Mouse (Mus musculus) lung, postnatal 0 days (tissue): ENCODE data around the gene Myog. TPM values are rescaled to one million over a fixed set of nuclear protein-coding genes. Genes with fewer than 3 reads are reported as not detected.
A peak's percentile ranks its signal among the peaks of the same experiment; 100 is the strongest.

Experiments used
- ATAC-seq: fragments of 200-750 bp; cut with Nextera tagmentation; 2 replicates; pipeline ENCODE4 v1.8.0; 2017; ENCODE audit warnings: moderate library complexity
- DNase-seq: peaks from one replicate; pipeline ENCODE4 v3.0.0-alpha.2; 2016; ENCODE audit warnings: low spot score
- H3K27ac ChIP-seq: fragments of 300-500 bp; sonication (generic); 2 replicates; pipeline ENCODE4 v1.5.1; 2014; ENCODE audit warnings: antibody characterized with exemption, mild to moderate bottlenecking, low read length, mixed read lengths
- H3K27me3 ChIP-seq: fragments of 300-500 bp; sonication (generic); replicated peaks from 2 replicates; pipeline ENCODE4 v1.6.1; 2014; ENCODE audit warnings: low read length, mixed read lengths; ENCODE audit not compliant: insufficient read depth
- H3K36me3 ChIP-seq: fragments of 300-500 bp; sonication (generic); 2 replicates; pipeline ENCODE4 v1.6.1; 2014; ENCODE audit warnings: low read length, mixed read lengths; ENCODE audit not compliant: insufficient read depth
- H3K4me1 ChIP-seq: fragments of 300-500 bp; sonication (generic); 2 replicates; pipeline ENCODE4 v1.6.1; 2014; ENCODE audit warnings: antibody characterized with exemption, low read depth, low read length, mixed read lengths; ENCODE audit not compliant: insufficient read depth
- H3K4me2 ChIP-seq: fragments of 300-500 bp; sonication (generic); replicated peaks from 2 replicates; pipeline ENCODE4 v1.6.1; 2014; ENCODE audit warnings: low read depth, mild to moderate bottlenecking, low read length, moderate library complexity, mixed read lengths
- H3K4me3 ChIP-seq: fragments of 300-500 bp; sonication (generic); 2 replicates; pipeline ENCODE4 v1.5.1; 2014; ENCODE audit warnings: low read depth, low read length
- H3K9ac ChIP-seq: fragments of 300-500 bp; sonication (generic); replicated peaks from 2 replicates; pipeline ENCODE4 v1.6.1; 2014; ENCODE audit warnings: low read depth, mild to moderate bottlenecking
- H3K9me3 ChIP-seq: fragments of 300-500 bp; sonication (generic); 2 replicates; pipeline ENCODE4 v1.6.1; 2016; ENCODE audit warnings: low read length, mixed read lengths
- CTCF ChIP-seq: IDR thresholded peaks from 2 replicates; pipeline ENCODE4 v1.5.1; 2016; ENCODE audit warnings: antibody characterized with exemption, mild to moderate bottlenecking
- EP300 ChIP-seq: IDR thresholded peaks from 2 replicates; pipeline ENCODE4 v1.6.1; 2016; ENCODE audit warnings: antibody characterized with exemption, mild to moderate bottlenecking, control low read depth
- WGBS: fragments of 180-500 bp; shearing (Covaris S2); extraction: QIAGEN DNeasy Blood & Tissue Kit; methylation state at CpG from one replicate; pipeline ENCODE4 v1.1.7; 2014; 5-methylcytosine and 5-hydroxymethylcytosine counted together
- polyA plus RNA-seq: library from polyadenylated mRNA; unstranded; fragments of >200 nt; fragmentation: Nextera tagmentation; extraction: Ambion mirVana; gene quantifications from 2 replicates; pipeline ENCODE4 v1.2.1, GENCODE M21; 2015

Myog gene
- polyA plus RNA-seq, 1 experiment from 2014 or later: not detected

- no peaks in the 10 kb centered on the region for H3K27me3 ChIP-seq
- H3K4me3 ChIP-seq: no peak overlapping the region
- H3K9me3 ChIP-seq: no peaks in the 10 kb centered on the region
- DNase-seq: no peak
- TF ChIP-seq EP300 (no peak), CTCF (no peak)
- H3K4me1 ChIP-seq: no peaks in the 10 kb centered on the region
- 62% methylated on average over 5 of the region's 5 CpGs for WGBS
- H3K9ac ChIP-seq: no peak overlapping the region
- no peak overlapping the region for H3K27ac ChIP-seq
- H3K4me2 ChIP-seq: no peak overlapping the region
- no peaks in the 10 kb centered on the region for H3K36me3 ChIP-seq
- ATAC-seq: no peak
These were observed 17.0 kb upstream of the Myog start for GRCm38 (mm10) chr1:134272754-134273250.

DNA sequence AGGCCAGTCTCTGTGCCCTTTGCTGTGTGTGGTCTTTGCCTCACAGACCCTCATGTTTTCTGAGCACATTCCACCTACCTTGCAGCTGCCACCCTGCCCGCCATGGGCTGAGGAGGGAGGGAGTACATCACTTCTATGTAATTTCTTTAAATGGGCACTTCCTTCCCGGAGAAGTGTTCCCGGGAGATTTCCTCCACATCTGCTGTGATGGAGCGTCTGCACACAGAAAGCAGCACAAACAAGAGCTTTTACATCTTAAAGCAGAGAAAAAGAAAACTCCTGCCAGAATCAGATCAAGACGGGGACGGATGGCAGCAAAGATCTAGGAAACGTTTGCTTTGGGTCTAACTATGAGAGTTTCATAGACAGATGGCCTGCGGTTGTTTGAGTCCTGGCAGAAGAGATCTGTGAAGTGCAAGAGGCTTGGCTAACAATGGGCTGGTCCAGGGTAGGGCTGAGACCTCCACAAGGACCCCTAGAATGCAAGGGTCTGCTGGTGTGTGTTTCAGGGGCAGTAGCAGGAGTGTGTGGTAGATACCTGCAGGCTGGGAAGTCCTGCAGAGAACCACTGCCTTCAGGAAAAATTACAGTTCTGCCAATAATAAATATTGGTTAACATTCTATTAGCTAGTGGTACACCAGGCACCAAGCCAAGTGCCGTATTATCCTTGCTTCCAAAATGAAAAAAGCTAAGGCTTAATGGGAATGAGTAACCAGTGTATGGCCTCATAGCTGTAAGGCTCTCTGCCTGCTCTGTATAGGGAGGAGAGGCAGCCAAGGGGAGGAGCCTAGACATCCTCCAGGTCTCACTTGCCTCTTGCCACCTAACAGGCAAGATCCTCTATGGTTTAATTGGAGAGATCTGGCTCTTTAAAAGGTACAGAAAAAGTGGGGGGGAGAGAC, 16.0 kb upstream of the Myog start:
- Histone ChIP-seq H3K4me2 (no peak overlapping the region), H3K36me3 (no peaks in the 10 kb centered on the region), H3K9me3 (no peaks in the 10 kb centered on the region), H3K4me1 (no peaks in the 10 kb centered on the region), H3K27ac (no peak overlapping the region), H3K4me3 (no peak overlapping the region), H3K27me3 (no peaks in the 10 kb centered on the region), H3K9ac (no peak overlapping the region)
- no peak for TF ChIP-seq EP300
- TF ChIP-seq CTCF: no peak
- ATAC-seq (no peak), DNase-seq (no peak)
- 43% methylated on average over 9 of the region's 9 CpGs for WGBS

DNA sequence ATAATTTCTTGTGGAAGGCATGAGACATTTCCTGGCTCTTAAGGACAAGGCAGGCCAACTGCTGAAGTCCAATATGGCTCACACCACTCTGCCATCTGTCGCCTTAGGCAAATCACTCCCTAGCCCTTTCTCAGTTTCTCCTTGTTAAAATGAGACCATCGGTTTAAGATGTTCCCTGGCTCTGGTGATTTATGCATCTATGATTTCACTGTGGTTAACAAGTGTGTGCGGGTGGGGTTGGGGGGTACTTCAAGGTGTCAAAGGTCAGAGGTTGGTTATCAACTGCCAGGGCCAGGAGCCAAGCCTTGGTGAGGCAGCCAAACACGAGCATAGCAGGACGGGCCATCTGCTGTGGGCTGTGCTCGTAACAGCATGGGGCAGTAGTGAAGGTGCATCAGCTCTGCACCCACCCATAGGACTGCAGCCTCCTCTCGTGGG, 15.3 kb upstream of the Myog start:
- DNase-seq (no peak), ATAC-seq (no peak)
- no peaks in the 10 kb centered on the region for H3K36me3 ChIP-seq
- no peaks in the 10 kb centered on the region for H3K4me1 ChIP-seq
- H3K4me2 ChIP-seq: no peak overlapping the region
- H3K9ac ChIP-seq: no peak overlapping the region
- no peak overlapping the region for H3K27ac ChIP-seq
- TF ChIP-seq EP300 (no peak), CTCF (no peak)
- H3K9me3 ChIP-seq: no peaks in the 10 kb centered on the region
- H3K4me3 ChIP-seq: no peak overlapping the region
- WGBS: 80% methylated on average over 7 of the region's 7 CpGs
- H3K27me3 ChIP-seq: no peaks in the 10 kb centered on the region

DNA sequence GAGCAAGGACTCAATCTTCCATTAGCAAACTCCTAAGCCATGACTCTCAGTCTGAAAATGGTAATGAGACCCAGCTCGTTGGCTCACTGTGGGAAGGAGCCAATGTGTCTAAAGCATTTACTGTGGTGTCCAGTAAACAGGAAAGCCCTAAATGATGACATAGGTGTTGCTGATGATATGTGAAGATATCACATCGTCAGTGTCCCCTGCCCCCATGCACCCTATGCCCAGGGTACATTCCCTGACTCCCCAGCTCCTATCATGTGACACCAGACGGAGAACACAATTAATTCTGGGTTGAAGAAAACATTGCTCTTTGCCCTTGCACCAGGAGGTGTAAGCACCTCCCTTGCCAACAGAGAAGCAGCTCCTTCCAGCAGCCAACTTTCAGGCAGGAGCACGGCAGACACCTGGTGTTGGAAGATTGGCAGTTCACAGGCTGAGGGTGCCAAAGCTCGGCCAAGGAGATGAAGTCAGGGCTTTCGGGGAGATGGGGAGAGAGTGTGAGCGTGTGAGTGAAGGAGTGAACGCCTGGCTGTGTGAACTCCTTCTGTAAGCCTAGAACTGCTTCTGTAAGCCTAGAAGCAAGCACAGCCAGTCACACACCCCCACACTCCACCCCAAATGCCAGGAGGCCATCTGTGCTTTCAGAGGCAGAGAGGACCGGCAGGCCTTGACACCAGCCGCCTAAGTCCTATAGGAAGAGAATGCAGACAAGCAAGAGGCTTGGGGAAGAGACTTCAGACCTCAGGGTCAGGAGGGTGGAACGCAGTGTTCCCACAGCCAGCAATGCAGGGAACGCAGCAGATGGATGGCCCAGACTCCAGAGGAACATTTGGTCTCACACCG, 13.9 kb upstream of the Myog start:
- H3K9ac ChIP-seq: no peak overlapping the region
- H3K9me3 ChIP-seq: no peaks in the 10 kb centered on the region
- H3K4me2 ChIP-seq: no peak overlapping the region
- no peaks in the 10 kb centered on the region for H3K36me3 ChIP-seq
- peak overlapping the region; percentile 35 for H3K27ac ChIP-seq
- no peaks in the 10 kb centered on the region for H3K27me3 ChIP-seq
- TF ChIP-seq CTCF (no peak), EP300 (peak; percentile 43)
- 49% methylated on average over 13 of the region's 13 CpGs for WGBS
- DNase-seq (peak; percentile 64), ATAC-seq (peak; percentile 77)
- no peaks in the 10 kb centered on the region for H3K4me1 ChIP-seq
- no peak overlapping the region for H3K4me3 ChIP-seq

- WGBS: 66% methylated on average over 7 of the region's 7 CpGs
- TF ChIP-seq EP300: no peak
- TF ChIP-seq CTCF: no peak
- Histone ChIP-seq H3K36me3 (no peaks in the 10 kb centered on the region), H3K4me2 (no peak overlapping the region), H3K27ac (no peak overlapping the region; the same call in 1 of the 2 replicates), H3K9ac (no peak overlapping the region), H3K4me1 (no peaks in the 10 kb centered on the region), H3K27me3 (no peaks in the 10 kb centered on the region), H3K4me3 (no peak overlapping the region), H3K9me3 (no peaks in the 10 kb centered on the region)
- DNase-seq (peak; percentile 65), ATAC-seq (peak; percentile 57)
These were observed 13.0 kb upstream of the Myog start for GRCm38 (mm10) chr1:134276823-134277222.

DNA sequence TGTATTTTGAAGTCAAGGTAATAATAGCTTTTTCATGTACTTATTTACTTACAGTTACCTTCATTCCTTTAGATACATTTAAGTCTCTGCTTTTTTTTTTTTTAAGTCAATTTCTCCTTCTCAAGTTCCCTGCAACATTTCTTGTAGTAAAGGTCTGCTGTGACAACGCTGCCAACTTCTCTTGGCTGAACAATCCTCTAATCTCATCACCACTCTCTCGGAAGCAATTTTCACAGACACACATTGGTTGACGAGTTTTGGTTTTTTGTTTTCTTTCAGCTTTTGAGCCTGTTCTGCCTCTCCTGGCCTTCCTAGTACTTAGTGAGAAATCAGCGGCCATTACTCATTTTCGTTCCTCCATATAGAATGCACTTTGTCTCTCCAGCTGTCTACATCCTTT, 9.6 kb upstream of the Myog start:
- Histone ChIP-seq H3K4me3 (no peak overlapping the region), H3K4me2 (no peak overlapping the region), H3K27ac (no peak overlapping the region), H3K9me3 (no peaks in the 10 kb centered on the region), H3K4me1 (no peaks in the 10 kb centered on the region), H3K36me3 (no peaks in the 10 kb centered on the region), H3K27me3 (no peaks in the 10 kb centered on the region), H3K9ac (no peak overlapping the region)
- ATAC-seq (no peak), DNase-seq (no peak)
- 82% methylated on average over 5 of the region's 5 CpGs for WGBS
- TF ChIP-seq EP300: no peak
- TF ChIP-seq CTCF: no peak
